Mouse (Mus musculus) G1E-ER4 (cell line): ENCODE measurements around the gene Enkur. TPM values are rescaled to one million over a fixed set of nuclear protein-coding genes. Genes with fewer than 3 reads are reported as not detected.

Experiments
- GATA1 ChIP-seq: IDR thresholded peaks from one replicate; pipeline ENCODE4 v1.8.0; 2012; ENCODE audit warnings: low read length, inconsistent platforms
- polyA plus RNA-seq: library from polyadenylated mRNA; stranded (reverse); fragments of >175 nt; gene quantifications from 2 replicates; pipeline ENCODE4 v1.2.3, GENCODE M21; 2012

Enkur gene
- polyA plus RNA-seq, 1 experiment = not detected

- TF ChIP-seq GATA1 = no peak
Measured at GRCm38 (mm10) chr2:21205831-21206159, 630 bp upstream of the Enkur start.

- TF ChIP-seq GATA1 = no peak
Measured at GRCm38 (mm10) chr2:21202754-21203153, 2.4 kb downstream of the Enkur start.

- no peak for TF ChIP-seq GATA1
Measured at GRCm38 (mm10) chr2:21199051-21199450, 6.1 kb downstream of the Enkur start.

- TF ChIP-seq GATA1 = no peak
Measured at GRCm38 (mm10) chr2:21195233-21195632, 9.9 kb downstream of the Enkur start.

- no peak for TF ChIP-seq GATA1
Measured at GRCm38 (mm10) chr2:21191232-21191631, 13.9 kb downstream of the Enkur start.

- no peak for TF ChIP-seq GATA1
Measured at GRCm38 (mm10) chr2:21188610-21189009, 16.6 kb downstream of the Enkur start.

- no peak for TF ChIP-seq GATA1
Measured at GRCm38 (mm10) chr2:21187576-21187975, 17.6 kb downstream of the Enkur start.

GRCm38 (mm10) chr2:21182811-21183210, 22.4 kb downstream of the Enkur start:
- no peak for TF ChIP-seq GATA1

GRCm38 (mm10) chr2:21179136-21179535, 26.0 kb downstream of the Enkur start:
- TF ChIP-seq GATA1 = no peak

- no peak for TF ChIP-seq GATA1
Measured at GRCm38 (mm10) chr2:21172797-21173196, 32.4 kb downstream of the Enkur start.

- TF ChIP-seq GATA1 = no peak
Measured at GRCm38 (mm10) chr2:21167916-21168315, 37.2 kb downstream of the Enkur start.

- no peak for TF ChIP-seq GATA1
Measured at GRCm38 (mm10) chr2:21164296-21164695, 40.9 kb downstream of the Enkur start.

GRCm38 (mm10) chr2:21153469-21153868, 51.7 kb downstream of the Enkur start:
- no peak for TF ChIP-seq GATA1

- TF ChIP-seq GATA1 = no peak
Measured at GRCm38 (mm10) chr2:21147169-21147568, 58.0 kb downstream of the Enkur start.

- TF ChIP-seq GATA1 = no peak
Measured at GRCm38 (mm10) chr2:21146486-21146885, 58.7 kb downstream of the Enkur start.

GRCm38 (mm10) chr2:21142616-21143015, 62.5 kb downstream of the Enkur start:
- TF ChIP-seq GATA1 = no peak

- TF ChIP-seq GATA1 = no peak
Measured at GRCm38 (mm10) chr2:21142204-21142580, 63.0 kb downstream of the Enkur start.

- no peak for TF ChIP-seq GATA1
Measured at GRCm38 (mm10) chr2:21141520-21142203, 63.5 kb downstream of the Enkur start.
